ENCODE assay signal across 9 mouse cellular contexts in the genomic region with DNA sequence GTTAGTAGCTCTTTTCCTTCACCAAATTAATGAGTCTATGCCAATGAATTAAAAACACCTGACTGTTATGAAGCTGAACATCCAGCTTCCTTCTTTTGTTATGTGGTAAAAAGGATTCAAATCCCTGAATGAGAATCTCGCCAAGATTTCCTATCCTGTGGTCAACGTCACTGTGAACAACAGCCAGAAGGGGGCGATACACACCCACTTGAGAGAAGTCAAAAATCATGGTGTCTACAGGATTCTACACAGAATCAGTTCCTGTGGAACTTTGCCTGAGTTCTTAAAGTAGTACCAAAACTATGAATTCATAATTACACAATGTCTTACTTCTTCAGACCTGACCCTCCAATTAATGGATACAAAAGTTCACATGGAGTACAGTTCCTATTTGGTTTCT.
DNase-seq lines count a peak whose midpoint lies in the region; ATAC-seq and TF ChIP-seq lines count a peak whose summit lies in the region.
"Had no signal": no experiment of that assay in that cellular context is flagged by ENCODE, and none has a peak within 500 bp of the region (broad histone marks: within the 10 kb centered on the region; RNA-seq: fewer than 3 reads in every experiment).

No protein-coding gene starts in this region.

- H3K27me3 ChIP-seq in kidney, adult 2 months (replicated peaks; ENCODE audit: control insufficient read depth, insufficient read depth, low read length) = no peaks in the 10 kb centered on the region
- no peaks in the 10 kb centered on the region for H3K27me3 ChIP-seq in kidney, embryonic 15.5 days
- H3K27me3 ChIP-seq: embryonic facial prominence, embryonic 15.5 days had no signal

- no peaks in the 10 kb centered on the region for H3K9me3 ChIP-seq in kidney, embryonic 15.5 days (replicated peaks)
- H3K9me3 ChIP-seq: embryonic facial prominence, embryonic 15.5 days had no signal

- H3K4me1 ChIP-seq in kidney, adult 2 months (ENCODE audit: control insufficient read depth, insufficient read depth, low read length) = no peaks in the 10 kb centered on the region
- H3K4me1 ChIP-seq in kidney, embryonic 15.5 days = no peaks in the 10 kb centered on the region
- H3K4me1 ChIP-seq: embryonic facial prominence, embryonic 15.5 days had no signal

- 6% methylated on average over 3 of the region's 3 CpGs for WGBS in kidney, adult 2 months
- 6% methylated on average over 3 of the region's 3 CpGs for WGBS in kidney, embryonic 15.5 days

- DNase-seq in kidney, adult 2 months = peak; percentile 35
- peak; percentile 25 for DNase-seq in MEL-GATA-1-ER (ENCODE audit: extremely low read depth, low read depth)
- DNase-seq in cerebellum, postnatal 25 days = peak; percentile 22 to 61
- DNase-seq in layer of hippocampus, adult 9-11 months = peak; percentile 22
- no peak for DNase-seq in c-Kit-positive CD71-positive TER-119-positive erythroid progenitor cells, embryonic 14.5 days (ENCODE audit: low spot score)

- H3K4me2 ChIP-seq in kidney, embryonic 15.5 days = no peak overlapping the region
- H3K4me2 ChIP-seq: embryonic facial prominence, embryonic 15.5 days had no signal

- no peak for TF ChIP-seq POLR2A in kidney, adult 2 months (IDR thresholded peaks at IDR 0.05; ENCODE audit: low read depth, low read length)

- no peak for ATAC-seq in kidney, embryonic 15.5 days (replicated peaks; ENCODE audit: low FRiP score)
- ATAC-seq in granulocyte monocyte progenitor cell, adult 5-6 weeks (replicated peaks; ENCODE audit: poor library complexity, severe bottlenecking) = peak; percentile 81
- ATAC-seq in megakaryocyte-erythroid progenitor cell, adult 5-6 weeks (replicated peaks; ENCODE audit: low FRiP score, low TSS enrichment, poor library complexity, severe bottlenecking) = 0 out of 2 replicates have a peak, but pooled peaks have one; percentile 47

- H3K4me3 ChIP-seq in kidney, adult 2 months (ENCODE audit: insufficient read depth, low read depth, low read length) = no peak overlapping the region
- no peak overlapping the region for H3K4me3 ChIP-seq in kidney, embryonic 15.5 days (replicated peaks)
- H3K4me3 ChIP-seq: embryonic facial prominence, embryonic 15.5 days had no signal

- no peak overlapping the region for H3K9ac ChIP-seq in kidney, embryonic 15.5 days
- H3K9ac ChIP-seq: embryonic facial prominence, embryonic 15.5 days had no signal

- H3K27ac ChIP-seq in kidney, adult 2 months (ENCODE audit: insufficient read depth, low read depth, low read length) = no peak overlapping the region
- H3K27ac ChIP-seq in kidney, embryonic 15.5 days = no peak overlapping the region
- H3K27ac ChIP-seq: embryonic facial prominence, embryonic 15.5 days had no signal

- peak; percentile 39 for TF ChIP-seq CTCF in kidney, adult 2 months (conservative IDR thresholded peaks at IDR 0.05; ENCODE audit: insufficient read depth, insufficient read length, low read depth, low read length)

- no peaks in the 10 kb centered on the region for H3K36me3 ChIP-seq in kidney, adult 2 months (ENCODE audit: control insufficient read depth, insufficient read depth, low read length)
- H3K36me3 ChIP-seq in kidney, embryonic 15.5 days = no peaks in the 10 kb centered on the region
- H3K36me3 ChIP-seq: embryonic facial prominence, embryonic 15.5 days had no signal
